Mouse (Mus musculus) lung, adult 2 months (tissue): ENCODE results near the gene Cacng7.

Source experiments
- CTCF ChIP-seq: fragments of 200-500 bp; IDR thresholded peaks from 2 replicates; pipeline ENCODE4 v1.5.1; 2011; ENCODE audit warnings: mild to moderate bottlenecking, low read length, control low read depth; ENCODE audit not compliant: insufficient read depth
- POLR2A ChIP-seq: fragments of 200-500 bp; IDR thresholded peaks from 2 replicates; pipeline ENCODE4 v1.6.1; 2011; ENCODE audit warnings: low read depth, mild to moderate bottlenecking, control low read depth, low read length, borderline replicate concordance; ENCODE audit errors: extremely low read depth

- TF ChIP-seq POLR2A = no peak
- no peak for TF ChIP-seq CTCF
Observed at GRCm38 (mm10) chr7:3411160-3411941, 78.6 kb downstream of the Cacng7 start.
